Mouse (Mus musculus): Measurements from ENCODE around the gene Col24a1.
"Not testable (repeated sequence)": the region's sequence is repeated elsewhere in the genome, so short reads cannot be mapped to it uniquely, and the experiment has no call there.

The Col24a1 gene

DNA sequence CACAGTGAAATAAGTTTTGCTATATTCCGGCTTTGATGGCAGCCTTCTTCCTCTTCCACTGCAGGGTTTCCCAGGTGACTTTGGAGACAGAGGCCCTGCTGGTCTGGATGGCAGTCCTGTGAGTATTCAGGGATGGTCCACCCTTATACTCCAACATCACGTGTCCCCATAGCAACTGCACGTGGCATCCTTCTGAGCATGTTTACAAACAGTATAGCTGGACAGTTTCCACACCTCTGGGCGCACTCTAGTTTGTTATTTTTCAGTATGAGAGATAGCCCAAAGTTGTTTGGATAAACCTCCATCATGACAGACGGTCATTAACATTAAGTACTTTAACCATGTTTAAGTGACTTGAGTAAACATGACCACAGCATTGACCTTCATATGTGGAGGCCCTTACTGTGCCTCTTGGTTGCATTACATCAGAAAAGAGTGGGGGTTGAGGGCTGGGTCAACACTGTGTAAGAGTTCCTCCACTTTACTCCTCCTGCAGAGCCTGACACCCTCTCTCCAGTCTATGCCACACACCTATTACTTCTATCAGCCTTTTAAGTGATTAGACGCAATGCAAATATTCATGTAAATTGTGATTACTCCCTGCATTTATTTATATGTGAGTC, 64.7 kb downstream of the Col24a1 start:
- no peak for DNase-seq (ENCODE audit: low spot score in 2 of 2)

DNA sequence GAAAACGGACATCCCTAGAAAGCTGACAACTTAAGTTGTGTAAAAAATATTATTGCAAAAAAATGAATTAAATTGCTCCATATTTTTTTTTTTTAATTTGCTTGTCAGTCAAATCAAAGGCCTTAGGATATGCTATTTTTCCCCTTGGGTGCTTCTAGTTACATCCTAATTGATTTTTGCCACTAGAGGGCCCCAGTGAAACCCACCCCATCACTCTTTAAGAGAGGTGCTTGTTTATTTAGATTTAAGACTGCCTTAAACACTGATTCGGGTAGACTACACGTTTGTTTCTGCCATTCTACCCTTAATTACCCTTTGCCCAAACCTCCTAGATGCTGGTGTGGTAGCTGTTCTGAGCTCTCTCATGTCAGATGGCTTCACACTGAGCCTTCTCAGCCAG, 73.0 kb downstream of the Col24a1 start:
- no peak for DNase-seq (ENCODE audit: low spot score in 2 of 2)

DNA sequence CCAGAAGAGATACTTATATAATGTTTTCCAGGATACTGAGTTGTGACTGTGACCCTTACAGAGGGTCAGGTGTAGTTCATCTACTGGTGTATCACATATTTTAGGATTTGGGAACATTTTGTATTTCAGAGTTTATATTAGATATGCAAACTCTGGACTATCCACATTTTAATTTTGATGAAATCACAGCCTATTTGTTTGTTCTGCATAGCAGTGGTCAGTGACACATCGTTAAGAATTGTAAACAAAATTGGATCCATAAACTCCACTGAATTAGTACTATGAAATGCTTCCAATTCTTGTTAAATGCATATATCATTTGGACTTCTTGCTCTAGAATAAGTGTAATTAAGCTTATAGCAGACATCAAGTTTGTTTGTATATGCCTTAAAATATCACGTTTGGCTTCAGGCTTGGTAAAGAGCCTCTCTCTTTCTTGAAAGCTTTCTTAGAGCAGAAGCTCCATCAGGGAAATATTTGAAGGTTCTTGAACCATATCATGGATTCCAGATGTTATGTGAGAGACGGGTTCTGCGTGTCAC, 75.0 kb downstream of the Col24a1 start:
- no peak for DNase-seq (ENCODE audit: low spot score in 2 of 2)

DNA sequence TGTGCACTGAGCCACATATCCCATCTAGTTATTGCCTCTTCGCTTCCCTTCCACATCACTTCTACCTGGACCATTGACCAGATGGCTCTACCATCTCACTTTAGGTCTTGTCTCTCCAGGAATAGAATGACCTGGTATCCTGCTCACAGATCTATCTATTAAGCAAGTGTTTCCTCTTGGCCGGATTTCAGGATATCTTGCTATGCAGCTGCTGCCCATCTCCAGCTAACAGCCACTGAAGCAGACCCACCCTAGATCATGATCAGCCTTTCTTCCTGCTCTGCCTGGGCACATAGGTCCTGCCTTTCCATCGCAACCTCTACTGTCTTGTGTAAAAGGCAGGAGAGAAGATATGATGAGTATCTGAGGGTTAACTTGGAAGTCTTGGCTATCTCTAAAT, 84.0 kb downstream of the Col24a1 start:
- DNase-seq (ENCODE audit: low spot score in 2 of 2), result peak in 1 of 2 experiments; percentile 12

DNA sequence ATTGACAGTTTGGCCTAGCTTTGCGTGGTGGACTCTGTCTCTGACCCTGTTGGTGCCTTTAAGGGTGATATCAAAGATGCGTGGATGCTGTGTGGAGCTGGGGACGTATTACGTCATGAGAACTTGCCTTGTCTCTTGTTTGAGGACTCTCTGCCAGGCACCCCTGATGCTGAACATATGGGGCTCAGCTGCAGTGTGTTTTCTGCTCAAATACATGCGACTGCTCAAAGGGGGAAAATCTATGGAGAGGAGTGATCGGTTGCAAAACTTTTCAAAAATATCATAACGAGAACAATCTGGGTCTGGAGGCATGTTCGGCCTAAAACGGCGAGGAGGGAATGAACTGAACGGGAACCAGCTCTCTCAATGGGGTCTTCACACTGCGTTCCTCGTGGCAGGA, 90.8 kb downstream of the Col24a1 start:
- no peak for DNase-seq (ENCODE audit: low spot score in 2 of 2)

DNA sequence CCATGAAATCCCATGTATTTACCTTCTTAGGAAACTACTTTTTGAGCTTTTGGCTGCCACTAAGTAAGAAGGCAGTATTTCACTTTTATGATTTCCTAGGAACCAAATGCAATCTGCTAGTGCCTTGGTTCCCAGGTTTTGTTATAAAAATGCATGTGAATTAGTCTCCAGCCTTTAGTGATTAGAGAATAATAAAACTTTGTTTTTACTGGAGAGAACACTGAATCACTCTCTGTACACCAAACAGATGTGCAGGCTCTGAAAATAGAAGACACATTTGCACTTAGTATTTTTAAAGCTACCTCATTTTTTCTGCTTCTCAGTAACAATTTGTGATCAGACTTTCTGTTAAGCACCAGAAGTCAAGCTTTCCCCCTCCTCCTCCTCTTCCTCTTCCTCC, 94.2 kb downstream of the Col24a1 start:
- DNase-seq (ENCODE audit: low spot score in 2 of 2), result no peak

DNA sequence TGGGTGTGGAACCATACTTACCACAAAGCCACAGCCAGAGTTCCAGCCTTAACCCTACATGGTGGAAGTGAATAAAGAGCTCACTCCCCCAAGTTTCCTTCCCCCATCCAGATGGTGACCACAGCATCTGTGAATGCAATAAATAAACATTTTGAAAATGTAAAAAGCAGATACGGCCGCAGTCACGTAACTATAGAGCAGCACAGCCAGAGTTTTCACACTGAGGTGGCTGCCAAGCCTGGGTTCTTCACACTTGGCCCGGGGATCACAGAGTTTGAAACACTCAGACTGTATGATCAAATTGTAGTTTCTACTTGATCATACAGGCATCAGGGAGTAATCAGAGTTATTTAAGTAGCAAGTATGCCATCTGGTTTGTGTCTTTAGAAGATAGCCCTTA, 98.4 kb downstream of the Col24a1 start:
- peak; percentile 3 to 36 for DNase-seq (ENCODE audit: low spot score in 2 of 2)

DNA sequence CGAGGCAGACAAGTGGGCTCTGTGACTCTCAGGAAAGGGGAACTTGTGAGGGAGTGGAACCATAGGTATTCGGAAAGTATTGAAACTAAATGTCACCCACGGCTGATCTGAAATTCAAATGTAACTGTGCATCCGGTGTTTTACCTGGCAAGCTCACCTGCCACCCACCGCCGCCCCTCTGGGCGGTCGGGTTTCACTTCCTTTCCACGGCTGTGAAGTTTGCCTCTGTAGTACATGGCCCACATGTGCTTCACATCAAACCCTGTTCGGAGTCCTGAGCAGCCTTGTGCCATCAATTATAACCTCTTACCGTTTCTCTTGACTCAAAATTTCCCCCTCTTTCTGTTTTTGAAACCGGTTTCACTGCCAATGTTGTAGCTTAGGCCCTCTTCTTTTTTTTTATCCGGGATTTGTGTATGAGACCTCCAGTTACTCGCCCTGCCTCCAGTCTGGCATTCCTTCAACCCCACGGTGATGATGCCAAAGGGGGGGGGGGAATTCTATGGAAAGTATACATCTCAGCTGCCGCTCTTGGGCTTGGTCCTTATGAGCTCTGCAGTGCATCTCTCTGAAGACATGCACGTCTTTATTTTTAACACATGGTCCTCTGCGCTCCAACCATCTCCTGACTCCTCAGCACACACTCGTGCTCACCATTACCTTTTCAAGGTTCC, 99.9 kb downstream of the Col24a1 start:
- no peak for DNase-seq (ENCODE audit: low spot score in 2 of 2)

DNA sequence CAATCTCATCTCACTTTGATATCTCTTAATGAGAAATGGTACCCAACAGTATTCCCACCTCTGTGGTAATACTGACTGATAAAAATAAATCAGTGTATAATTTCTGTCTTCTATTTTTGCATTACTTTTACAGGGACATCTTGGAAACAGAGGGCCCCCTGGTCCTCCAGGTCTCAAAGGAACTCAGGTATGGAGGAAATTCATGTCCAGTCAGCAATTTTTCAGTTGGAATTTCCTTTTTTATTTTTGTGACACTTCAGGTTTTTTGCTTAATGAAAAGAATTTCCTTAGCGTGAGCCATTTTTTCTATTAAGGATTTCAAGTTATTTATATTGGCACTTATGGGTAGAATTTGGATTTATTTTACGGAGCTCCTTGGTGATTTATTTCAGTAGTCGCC, 106.9 kb downstream of the Col24a1 start:
- DNase-seq (ENCODE audit: low spot score in 2 of 2), result no peak

DNA sequence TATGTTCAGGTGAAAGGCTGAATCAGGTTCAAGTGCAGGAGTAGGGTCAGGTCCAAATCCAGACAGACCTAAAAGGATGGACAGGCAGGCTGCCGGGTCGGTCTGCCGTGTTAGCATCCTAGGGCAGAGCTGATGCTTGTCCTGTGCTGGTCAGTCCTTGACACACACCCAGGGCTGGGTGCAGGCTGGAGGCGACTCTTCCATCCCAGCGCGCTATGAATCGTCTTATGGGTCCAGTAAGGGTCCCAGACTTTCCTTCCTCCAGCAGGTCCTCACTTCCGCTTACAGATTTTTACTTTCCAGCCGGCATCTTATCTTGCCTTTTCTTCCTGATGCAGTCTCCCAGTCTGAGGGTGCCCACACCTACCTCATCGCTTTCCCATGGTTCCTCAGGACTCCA, 110.0 kb downstream of the Col24a1 start:
- DNase-seq (ENCODE audit: low spot score in 2 of 2), result no peak

DNA sequence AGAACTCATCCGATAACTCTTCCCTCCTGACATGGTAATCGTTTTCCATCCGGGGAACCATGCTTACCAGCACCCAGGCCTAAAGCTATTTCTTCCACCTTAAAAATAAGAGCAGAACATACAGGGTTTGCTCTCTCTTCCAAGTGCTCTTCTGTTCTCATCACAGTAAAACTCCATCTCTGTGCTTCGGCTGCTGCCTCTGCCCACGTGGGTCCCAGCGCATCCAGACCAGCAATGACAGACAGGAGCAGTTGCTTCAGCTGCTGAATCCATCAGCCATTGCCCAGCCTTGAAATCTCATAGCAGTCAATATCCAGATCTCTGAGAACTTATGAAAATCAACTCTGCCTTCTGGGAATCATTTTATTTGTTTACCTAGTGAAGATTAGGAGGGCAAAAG, 110.7 kb downstream of the Col24a1 start:
- no peak for DNase-seq (ENCODE audit: low spot score in 2 of 2)

DNA sequence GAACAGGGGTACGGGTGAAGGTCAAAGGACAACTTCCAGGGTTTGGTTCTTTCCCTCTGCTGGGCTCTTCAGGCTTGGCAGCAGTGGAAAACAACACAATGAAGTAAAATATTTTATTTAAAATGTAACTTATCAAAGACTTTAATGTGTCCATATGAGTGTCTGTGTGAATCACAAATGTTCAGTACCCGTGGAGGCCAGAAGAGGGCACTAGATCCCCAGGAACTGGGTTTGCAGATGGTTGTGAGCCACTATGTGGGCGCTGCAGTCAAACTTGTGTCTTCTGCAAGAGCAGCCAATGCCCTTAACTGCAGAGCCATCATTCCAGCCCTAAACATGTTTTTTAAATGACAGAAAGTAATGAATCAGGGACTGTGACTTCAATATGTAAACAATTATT, 115.8 kb downstream of the Col24a1 start:
- no peak for DNase-seq (ENCODE audit: low spot score in 2 of 2)

DNA sequence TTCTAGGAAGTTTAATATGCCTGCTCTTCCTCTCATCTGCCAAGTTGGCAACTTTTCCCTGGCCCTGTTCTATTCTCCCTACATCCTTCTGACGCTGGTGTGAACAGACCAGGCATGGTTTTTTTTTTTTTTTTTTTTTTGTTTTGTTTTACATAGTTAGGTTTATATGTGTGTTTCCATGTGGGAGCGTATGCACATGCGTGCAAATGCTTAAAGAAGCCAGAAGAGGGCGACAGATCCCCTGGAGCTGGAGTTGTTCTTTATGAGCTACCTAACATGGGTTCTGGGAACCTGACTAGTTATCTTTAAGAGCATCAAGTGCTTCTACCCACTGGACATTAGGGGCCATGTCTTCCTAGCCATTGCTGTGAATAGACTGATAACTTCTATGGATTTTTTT, 119.9 kb downstream of the Col24a1 start:
- DNase-seq (ENCODE audit: low spot score in 2 of 2), result no peak

DNA sequence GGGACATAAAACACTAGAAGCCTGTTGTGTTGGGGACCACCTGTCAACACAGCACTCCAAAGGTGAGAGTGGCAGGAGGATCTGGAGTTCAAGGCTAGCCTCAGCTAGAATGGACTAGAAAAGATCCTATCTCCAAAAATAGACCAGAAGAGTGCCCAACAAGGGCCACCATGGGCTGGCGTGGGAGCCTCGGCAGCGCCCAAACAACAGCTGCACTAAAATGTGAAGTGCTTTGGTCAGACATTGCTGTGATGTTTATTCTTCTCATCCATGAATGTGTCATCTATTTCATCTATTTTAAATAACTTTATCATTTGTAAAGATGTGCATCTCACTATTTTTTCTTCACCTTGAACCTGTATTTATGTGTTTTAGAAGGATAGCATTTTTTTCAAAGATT, 122.1 kb downstream of the Col24a1 start:
- DNase-seq (ENCODE audit: low spot score in 2 of 2), result no peak

DNA sequence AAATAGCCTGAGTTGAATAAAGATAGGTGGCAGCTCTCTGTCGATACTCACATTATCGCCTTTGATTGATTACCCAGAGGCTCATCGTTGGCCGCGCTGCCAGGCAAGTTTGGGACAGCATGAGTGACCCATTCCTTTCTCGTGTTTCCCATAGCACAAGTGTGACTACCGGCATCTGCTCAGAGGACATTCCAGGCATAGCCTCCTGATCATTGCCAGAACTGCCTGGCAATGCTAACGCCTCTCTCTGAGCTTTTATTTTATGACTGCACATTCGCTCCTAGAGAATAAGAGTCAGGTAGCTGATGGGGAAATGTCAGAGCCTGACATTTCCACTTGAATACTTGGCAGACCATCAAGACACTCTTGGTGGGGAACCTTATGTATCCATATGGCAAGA, 125.5 kb downstream of the Col24a1 start:
- no peak for DNase-seq (ENCODE audit: low spot score in 2 of 2)

DNA sequence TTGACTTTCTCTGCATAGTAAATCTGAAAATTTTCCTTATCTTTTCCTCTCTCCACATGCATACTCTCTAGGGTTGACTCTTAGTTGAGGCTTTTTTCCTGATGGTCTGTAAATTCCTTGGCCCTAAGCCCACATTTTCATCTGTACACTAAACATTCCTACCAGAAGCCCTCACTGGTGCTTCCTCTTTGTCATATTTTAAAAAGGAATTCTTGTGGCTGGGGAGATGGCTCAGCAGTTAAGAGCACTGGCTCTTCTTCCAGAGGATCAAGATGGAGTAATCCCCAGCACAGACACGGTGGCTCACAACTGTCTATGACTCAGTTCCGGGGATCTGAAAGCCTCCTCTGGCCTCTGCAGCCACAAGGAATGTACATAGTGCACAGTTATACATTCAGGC, 128.1 kb downstream of the Col24a1 start:
- no peak for DNase-seq (ENCODE audit: low spot score in 2 of 2)

DNA sequence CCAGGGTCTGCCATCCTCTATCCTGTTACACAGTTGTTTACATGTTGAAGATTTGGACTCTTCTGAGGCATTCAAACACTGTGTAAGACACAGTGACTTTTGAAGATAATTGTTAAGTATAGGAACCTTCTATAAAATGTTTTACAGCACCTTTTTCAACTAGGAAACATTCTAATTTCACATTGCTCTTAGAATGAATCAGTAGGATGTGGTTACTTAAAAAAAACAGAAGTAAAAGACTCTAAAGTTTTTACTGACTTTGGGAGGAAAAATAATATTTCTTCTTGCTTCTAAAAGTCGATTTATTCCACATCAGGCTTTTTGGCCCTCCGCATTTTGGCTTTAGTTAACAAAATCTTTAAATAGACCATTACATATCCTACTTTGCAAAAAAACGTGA, 129.8 kb downstream of the Col24a1 start:
- DNase-seq (ENCODE audit: low spot score in 2 of 2), result no peak

DNA sequence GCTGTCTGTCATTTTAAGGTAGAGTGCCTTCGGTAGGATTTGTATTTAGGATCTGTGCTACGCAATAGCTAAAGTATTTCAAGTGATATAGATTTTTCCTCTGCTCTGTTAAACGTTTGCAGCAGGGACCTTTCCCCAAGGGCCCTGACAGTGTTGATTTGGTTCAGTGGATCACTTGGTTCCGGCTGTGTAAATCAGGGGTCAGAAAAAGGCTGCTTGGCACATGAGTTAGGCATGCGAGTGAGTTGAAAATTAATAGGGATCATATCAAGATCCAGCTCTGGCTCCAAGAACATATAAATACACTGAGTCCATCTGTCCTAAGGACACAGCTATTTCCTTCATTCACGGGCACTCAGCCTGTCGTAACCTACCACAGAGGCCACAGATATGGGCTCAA, 146.1 kb downstream of the Col24a1 start:
- no peak for DNase-seq (ENCODE audit: low spot score in 2 of 2)

DNA sequence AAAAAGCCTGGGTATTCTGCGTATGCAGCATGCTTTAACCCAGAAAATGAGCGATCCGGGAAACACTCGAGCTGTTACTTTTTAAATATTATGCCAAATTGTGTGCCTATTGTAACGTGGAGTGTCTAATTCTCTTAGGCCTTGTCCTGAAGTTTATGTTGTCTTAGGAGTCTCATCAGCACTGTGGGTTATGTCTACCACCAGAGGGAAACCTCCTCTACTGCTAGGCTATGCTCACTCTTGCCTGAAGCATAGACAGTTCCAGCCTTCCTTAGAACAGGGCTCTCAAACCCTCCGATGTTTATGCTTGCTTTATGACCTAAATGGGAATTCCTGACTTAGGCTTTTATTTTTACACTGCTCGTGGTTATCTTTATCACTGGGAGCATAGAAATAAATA, 146.8 kb downstream of the Col24a1 start:
- no peak for DNase-seq (ENCODE audit: low spot score in 2 of 2)

DNA sequence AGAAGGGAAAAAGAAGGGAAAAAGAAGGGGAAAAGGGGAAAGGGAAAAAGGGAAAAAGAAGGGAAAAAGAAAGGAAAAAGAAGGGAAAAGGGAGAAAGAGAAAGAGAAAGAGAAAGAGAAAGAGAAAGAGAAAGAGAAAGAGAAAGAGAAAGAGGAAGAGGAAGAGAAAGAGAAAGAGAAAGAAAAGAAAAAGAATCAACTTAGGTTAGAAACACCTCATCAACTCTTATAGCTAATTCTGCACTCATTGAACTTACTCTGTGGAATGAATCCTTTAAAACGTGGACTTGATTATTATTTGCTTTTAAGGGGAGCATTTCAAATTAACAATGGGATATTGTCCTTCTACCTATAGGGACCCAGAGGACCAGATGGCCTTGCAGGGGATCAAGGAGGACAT, 148.7 kb downstream of the Col24a1 start:
- no peak for DNase-seq (ENCODE audit: low spot score in 2 of 2)

DNA sequence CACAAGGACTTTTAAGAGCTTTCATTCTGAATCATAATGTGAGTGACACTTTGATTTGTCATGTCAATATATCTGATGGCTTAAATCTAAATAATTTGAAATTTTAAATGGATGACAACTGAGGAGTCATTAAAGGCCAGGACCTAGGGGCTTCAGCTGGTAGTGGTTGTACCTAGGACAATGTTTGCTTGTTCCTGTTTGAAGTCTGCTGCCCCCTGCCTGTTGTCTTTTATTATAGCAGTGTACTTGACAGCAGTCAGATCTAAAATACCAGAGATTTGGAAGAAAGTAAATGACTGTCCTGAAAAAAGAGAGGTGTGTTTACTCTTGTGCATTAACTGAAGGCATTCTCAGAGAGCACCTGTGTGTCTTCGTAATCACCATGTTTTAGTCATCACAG, 150.0 kb downstream of the Col24a1 start:
- DNase-seq (ENCODE audit: low spot score in 2 of 2), result no peak

DNA sequence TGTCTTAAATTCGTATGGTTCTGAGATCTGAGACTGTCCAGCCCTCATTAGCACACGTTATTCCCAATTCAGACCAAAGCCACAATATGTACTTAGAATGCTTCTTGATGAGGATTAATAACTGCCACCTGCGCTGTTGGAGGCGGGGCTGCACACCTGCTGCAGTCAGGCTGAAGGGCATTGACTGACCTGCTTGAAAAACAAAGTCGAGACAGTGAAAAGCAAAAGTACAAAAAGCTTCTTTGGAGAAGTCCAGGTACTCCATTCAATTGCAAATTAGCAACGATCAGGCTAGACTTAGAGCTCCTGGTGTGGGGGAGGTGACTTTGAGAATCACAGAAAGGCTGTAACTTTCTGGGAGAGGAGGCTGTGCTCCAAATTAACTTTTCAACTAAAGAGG, 150.9 kb downstream of the Col24a1 start:
- not testable (repeated sequence) for DNase-seq (ENCODE audit: low spot score in 2 of 2)

DNA sequence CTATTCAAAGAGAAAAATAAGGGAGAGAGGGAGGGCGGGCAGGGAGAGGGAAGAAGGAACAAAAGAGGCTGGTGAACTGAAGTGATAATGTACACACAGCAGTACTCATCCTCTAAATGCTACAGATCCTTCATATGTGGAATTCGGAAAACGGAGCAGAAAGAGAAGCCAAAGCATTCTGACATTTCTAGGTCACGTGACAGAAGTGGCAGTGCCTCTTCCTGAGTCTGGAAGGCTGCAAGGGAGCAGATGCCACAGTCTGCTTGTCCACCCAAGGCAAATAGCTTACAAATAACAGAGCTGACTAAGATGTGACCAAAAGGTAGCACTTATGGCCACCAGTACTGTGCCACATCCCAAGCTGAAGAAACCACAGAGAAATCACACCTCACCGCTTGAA, 164.8 kb downstream of the Col24a1 start:
- no peak for DNase-seq (ENCODE audit: low spot score in 2 of 2)

DNA sequence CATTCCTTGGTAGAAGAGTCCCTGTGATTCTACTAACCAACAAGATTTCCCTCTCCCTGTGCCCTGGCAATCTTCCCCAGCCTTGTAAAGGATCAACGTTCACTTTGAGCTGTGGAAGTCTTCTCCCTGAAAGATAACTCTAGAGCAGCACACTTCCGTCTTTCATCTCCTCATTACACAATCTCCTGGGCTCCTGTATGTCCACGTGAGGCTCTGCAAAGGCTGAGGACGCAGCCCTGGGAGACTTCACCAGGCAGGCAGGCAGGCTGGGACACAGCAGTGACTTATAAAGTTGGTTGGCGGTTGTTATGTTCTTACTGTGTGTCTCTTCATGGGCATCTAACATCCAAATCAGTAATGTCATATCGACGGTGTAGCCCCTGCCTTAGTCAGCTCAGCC, 170.1 kb downstream of the Col24a1 start:
- DNase-seq (ENCODE audit: low spot score in 2 of 2), result peak in 1 of 2 experiments; percentile 6

All from heart, adult 9 months (tissue).